Mouse (Mus musculus) adrenal gland, postnatal 25 days (tissue): Measurements from ENCODE around the gene Kpna3. TPM values are rescaled to one million over a fixed set of nuclear protein-coding genes. Genes with fewer than 3 reads are reported as not detected.
"Not testable (repeated sequence)": the region's sequence is repeated elsewhere in the genome, so short reads cannot be mapped to it uniquely, and the experiment has no call there.

ENCODE experiments used
- DNase-seq: peaks from one replicate; pipeline ENCODE4 v3.0.0; 2021; ENCODE audit warnings: mixed read lengths
- long read RNA-seq: library from polyadenylated mRNA; stranded (forward); transcript quantifications from one replicate; pipeline ENCODE4 v2.0.0, GENCODE M21; 2021
- total RNA-seq: library from RNA; stranded (reverse); gene quantifications from 2 replicates; pipeline ENCODE4 v1.2.3, GENCODE M21; 2021

Gene Kpna3
- total RNA-seq, result 32.7 and 33.9 TPM in 2 replicates
- long read RNA-seq, full-length matches to known transcripts, result 9 of 12 reads
- long read RNA-seq, partial matches to known transcripts, result 2 of 12 reads
- long read RNA-seq, other reads (novel, unspliced or antisense), result 1 of 12 reads

DNA sequence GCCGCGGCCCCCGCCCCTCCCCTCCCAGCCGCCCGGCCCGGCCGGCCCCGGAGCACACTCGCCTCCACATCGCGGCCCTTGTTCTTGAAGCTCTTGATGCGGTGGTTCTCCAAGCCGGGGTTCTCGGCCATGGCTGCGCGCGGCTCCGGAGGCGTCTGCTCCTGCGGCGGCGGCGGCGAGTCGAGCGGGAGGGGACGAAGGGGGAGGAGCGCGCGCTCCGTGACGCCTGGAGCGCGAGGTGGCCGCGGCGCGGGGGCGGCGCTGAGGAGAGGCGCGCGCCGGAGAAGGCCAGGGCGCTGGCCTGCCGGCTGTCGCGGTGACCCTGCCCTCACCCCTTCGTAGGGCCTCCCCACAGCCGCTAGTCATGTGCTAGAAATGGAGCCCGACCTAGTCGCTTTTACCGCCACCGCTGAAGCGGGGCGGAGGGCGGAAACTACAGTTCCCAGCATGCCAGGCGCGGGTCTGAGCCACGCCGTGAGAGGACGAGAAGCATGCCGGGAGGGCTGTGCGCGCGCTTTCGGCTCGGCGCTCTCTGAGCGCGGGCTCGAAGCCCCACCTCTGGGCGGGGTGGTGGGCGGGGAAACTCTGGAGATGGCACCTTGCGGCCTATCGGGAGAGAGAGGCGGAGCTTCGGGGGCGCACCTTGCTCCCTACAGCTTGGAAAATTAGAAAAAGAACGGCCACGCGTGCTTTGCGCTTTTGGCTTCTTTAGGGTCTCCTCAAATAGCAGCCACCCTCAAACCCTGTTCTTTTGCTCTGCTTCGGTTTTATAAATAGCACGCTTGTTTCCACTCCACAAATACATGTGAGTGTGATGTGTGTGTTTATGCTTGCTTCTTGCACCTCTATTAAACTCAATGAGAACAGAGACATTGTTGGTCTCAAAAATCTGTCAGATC is at the start of gene Kpna3:
Kpna3 (minus strand) TSS at position 214 of the 899 bp plus-strand sequence.
- peak; percentile 98 for DNase-seq

- no peak for DNase-seq
Measured at GRCm38 (mm10) chr14:61460365-61460764, 20.7 kb upstream of the Kpna3 start.

GRCm38 (mm10) chr14:61457468-61457867 is 17.8 kb upstream of the Kpna3 start:
- no peak for DNase-seq

GRCm38 (mm10) chr14:61455571-61455970 is 15.9 kb upstream of the Kpna3 start:
- DNase-seq, result no peak

- DNase-seq, result no peak
Measured at GRCm38 (mm10) chr14:61453032-61453431, 13.4 kb upstream of the Kpna3 start.

- DNase-seq, result no peak
Measured at GRCm38 (mm10) chr14:61452481-61452880, 12.8 kb upstream of the Kpna3 start.

- no peak for DNase-seq
Measured at GRCm38 (mm10) chr14:61447775-61448174, 8.1 kb upstream of the Kpna3 start.

DNA sequence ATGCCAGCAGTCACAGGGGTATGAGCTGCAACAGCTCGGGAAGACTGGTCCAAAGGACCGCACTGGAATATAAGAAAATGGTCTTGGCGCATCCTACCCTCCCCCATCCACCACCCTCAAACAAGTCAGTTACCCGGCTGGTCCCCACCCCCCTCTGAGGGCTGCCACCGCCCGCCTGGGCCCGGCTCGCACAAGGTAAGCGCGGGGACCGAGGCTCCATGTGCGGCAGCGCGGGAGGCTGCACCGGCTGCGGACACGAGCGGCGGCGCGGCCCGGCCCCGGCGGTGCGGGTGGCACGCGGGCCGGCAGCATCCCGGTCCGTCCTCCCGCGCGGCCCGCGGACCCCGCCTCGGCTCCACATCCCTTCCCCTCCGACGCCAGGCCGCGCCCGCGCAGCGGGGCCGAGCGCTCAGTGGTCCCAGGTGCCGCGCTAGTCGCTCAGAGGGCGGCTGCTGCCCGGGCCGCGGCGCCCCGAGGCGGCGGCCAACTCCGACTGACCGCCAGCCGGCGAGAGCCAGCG is 473 bp downstream of the Kpna3 start:
- peak; percentile 57 for DNase-seq

GRCm38 (mm10) chr14:61438171-61438945 is 1.3 kb downstream of the Kpna3 start:
- no peak for DNase-seq

- no peak for DNase-seq
Measured at GRCm38 (mm10) chr14:61436866-61437265, 2.8 kb downstream of the Kpna3 start.

DNA sequence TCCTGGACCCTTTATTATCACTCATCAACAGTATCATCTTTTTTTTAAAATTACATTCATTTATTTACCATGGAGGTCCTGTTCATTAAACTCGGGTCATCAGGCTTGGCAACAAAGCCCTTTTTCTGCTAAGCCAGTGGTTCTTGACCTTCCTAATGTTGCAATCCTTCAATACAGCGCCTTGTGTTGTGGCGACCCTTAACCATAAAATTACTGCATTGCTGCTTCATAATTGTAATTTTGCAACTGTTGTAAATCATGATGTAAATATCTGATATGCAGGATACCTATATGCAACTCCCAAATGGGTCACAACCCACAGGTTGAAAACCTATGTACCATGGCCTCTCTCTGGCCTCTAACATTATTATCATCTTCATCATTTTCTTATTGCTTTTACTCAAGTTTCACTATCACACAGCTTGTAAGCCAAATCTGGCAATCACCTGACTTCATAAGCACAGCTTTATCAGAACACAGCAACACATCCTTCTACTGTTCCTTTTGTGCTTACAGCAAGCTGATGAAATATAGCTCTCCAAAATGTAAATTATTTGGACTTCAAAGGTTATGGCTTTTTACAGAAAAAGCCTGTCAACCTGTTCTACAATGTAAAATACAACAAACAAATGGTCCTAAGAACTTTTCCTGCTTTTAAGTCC is 11.4 kb downstream of the Kpna3 start:
- DNase-seq, result no peak

DNA sequence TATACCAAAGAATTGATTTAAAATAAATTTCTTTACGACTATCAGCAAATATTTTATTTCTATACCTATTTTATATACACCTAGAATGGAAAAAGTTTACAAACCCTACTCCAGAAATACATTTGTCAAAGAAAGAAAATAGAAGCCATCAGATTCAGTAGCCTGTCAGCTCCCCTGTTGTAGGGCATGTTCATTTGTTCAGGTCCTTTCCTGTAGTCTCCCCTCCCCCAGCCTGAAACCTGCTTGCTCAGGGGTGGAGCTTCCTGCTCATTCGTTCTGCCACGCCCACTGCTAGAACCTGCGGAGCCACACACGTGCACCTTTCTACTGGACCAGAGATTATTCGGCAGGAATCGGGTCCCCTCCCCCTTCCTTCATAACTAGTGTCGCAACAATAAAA is 12.6 kb downstream of the Kpna3 start:
- DNase-seq, result not testable (repeated sequence)

- no peak for DNase-seq
Measured at GRCm38 (mm10) chr14:61425080-61425665, 14.5 kb downstream of the Kpna3 start.

DNA sequence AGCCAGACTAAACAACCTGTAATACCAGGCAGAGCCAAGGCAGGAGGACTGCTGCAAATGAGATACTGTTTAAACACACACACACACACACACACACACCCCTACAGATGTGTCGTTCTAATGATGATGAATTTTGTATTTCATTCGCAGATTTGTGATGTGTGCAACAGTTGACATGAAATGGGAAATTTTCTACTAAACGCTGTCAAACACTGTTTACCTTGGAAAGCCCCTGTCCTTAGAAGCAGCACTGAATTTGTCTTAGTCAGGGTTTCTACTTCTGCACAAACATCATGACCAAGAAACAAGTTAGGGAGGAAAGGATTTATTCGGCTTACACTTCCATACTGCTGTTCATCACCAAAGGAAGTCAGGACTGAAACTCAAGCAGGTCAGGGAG is 24.0 kb downstream of the Kpna3 start:
- no peak for DNase-seq

GRCm38 (mm10) chr14:61415311-61415710 is 24.4 kb downstream of the Kpna3 start:
- DNase-seq, result no peak

DNA sequence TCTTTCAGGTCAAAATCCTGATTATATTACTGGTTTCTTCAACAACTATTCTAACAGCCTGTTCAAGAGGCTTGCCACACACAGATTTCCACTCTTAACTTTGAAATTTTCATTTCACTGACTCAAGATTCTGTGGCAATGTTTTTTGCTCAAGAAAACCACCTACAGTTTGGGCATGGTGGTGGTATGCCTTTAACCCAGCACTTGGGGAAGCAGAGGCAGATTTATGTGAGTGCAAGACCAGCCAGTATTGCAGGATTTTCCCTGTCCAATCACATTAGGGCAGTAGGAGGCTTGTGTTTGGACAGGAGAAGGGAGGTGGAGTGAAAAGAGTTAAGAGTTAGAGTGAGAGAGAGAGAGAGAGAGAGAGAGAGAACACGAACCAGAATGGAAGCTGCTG is 24.9 kb downstream of the Kpna3 start:
- DNase-seq, result no peak

DNA sequence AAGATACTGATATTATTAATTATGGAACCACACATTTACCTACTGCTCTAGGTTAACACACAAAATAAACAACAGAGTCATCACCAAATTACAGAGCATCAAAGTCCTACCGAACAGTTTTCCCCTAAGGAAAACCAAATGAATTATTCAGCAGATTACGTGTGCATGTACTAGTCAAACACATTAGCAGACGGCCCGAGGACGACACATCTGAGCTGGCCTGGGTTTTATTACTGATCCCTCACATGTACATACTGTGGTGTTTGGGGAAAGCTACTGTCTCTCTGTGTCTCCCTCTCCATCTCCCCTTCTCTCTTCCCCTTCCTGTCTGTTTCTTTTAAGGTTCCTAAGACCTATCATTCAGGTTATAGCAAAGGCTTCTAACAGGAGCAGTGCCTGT is 25.5 kb downstream of the Kpna3 start:
- no peak for DNase-seq

DNA sequence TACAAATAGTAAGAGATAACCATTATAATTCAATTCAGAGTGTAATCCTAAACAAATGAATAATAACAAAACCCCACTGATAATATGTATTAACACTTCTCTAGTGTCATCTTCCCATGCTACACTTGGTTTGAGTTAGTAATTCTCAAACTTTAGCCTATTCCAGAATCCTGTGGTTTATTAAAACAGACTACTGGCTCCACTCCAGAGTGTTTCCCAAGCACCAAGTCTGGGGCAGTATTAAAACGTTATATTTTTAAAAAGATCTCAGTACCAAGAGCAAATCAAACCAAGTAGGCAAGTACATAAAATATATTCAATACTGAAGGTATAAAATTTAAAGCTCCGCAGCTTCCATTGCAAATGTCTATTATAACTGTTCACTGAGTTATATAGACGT is 26.0 kb downstream of the Kpna3 start:
- no peak for DNase-seq

GRCm38 (mm10) chr14:61410020-61410419 is 29.7 kb downstream of the Kpna3 start:
- DNase-seq, result no peak

GRCm38 (mm10) chr14:61407055-61407454 is 32.6 kb downstream of the Kpna3 start:
- no peak for DNase-seq

DNA sequence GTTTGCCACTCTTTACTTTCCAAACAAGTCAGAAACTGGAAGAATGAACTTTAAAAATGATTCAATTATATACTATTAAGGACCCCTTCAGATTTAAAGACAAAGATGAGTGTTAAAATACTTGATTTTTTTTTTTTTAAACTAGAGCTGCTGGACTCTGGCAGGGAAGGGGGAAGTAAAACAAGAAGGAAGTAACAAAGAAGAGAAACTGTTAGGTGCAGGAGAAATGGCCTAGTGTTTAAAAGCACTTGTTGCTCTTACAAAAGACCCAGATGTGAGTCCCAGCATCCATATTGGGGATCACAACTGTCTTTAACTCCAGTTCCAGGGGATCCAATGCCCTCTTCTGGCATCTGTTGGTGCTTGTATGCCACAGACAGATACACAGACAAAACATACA is 33.9 kb downstream of the Kpna3 start:
- no peak for DNase-seq

GRCm38 (mm10) chr14:61404941-61405340 is 34.7 kb downstream of the Kpna3 start:
- no peak for DNase-seq
